Mouse (Mus musculus) ES-E14 (cell line): Measurements from ENCODE around the gene Clec10a. TPM values are rescaled to one million over a fixed set of nuclear protein-coding genes. Genes with fewer than 3 reads are reported as not detected.

Experiments
- DNase-seq: peaks from one replicate; pipeline ENCODE4 v3.0.0-alpha.2; 2013; ENCODE audit warnings: low read depth, low spot score
- H3K27ac ChIP-seq: 2 replicates; pipeline ENCODE4 v1.5.1; 2012; ENCODE audit warnings: low read depth, mild to moderate bottlenecking, low read length, moderate library complexity, mixed read lengths; ENCODE audit not compliant: poor library complexity, insufficient read depth, severe bottlenecking
- H3K36me3 ChIP-seq: 2 replicates; pipeline ENCODE4 v1.6.1; 2012; ENCODE audit warnings: mild to moderate bottlenecking, low read length, moderate library complexity, mixed read lengths; ENCODE audit not compliant: control insufficient read depth, poor library complexity, insufficient read depth, severe bottlenecking
- H3K4me1 ChIP-seq, 2 experiments: fragments of 150-350 bp in 1 of 2; sonication (generic) in 1 of 2; 2 replicates each; pipeline ENCODE4 v1.6.1; 2012; ENCODE audit warnings: low read length in 2 of 2, mild to moderate bottlenecking in 1 of 2, mixed read lengths in 1 of 2; ENCODE audit not compliant: control insufficient read depth in 2 of 2, insufficient read depth in 2 of 2, poor library complexity in 1 of 2
- H3K4me3 ChIP-seq, 2 experiments: fragments of 150-350 bp in 1 of 2; sonication (generic) in 1 of 2; 2 replicates each; pipeline ENCODE4 v1.5.1; 2012; ENCODE audit warnings: low read length in 2 of 2, low read depth in 1 of 2, mild to moderate bottlenecking in 1 of 2, mixed read lengths in 1 of 2; ENCODE audit not compliant: insufficient read depth in 1 of 2, poor library complexity in 1 of 2, severe bottlenecking in 1 of 2
- H3K9ac ChIP-seq: 2 replicates; pipeline ENCODE4 v1.6.1; 2012; ENCODE audit warnings: low read depth, mild to moderate bottlenecking, low read length, mixed read lengths; ENCODE audit not compliant: poor library complexity, insufficient read depth, severe bottlenecking
- H3K9me3 ChIP-seq: fragments of 150-350 bp; sonication (generic); 2 replicates; pipeline ENCODE4 v1.6.1; 2012; ENCODE audit warnings: low read depth, mild to moderate bottlenecking, low read length; ENCODE audit not compliant: control insufficient read depth, insufficient read depth
- CHD2 ChIP-seq: IDR thresholded peaks from 2 replicates; pipeline ENCODE4 v1.6.1; 2014; ENCODE audit warnings: mild to moderate bottlenecking, low read depth, low read length, inconsistent platforms
- HCFC1 ChIP-seq: IDR thresholded peaks from 2 replicates; pipeline ENCODE4 v1.6.1; 2012; ENCODE audit warnings: low read length, inconsistent platforms, borderline replicate concordance; ENCODE audit not compliant: insufficient read depth
- MAFK ChIP-seq: IDR thresholded peaks from 2 replicates; pipeline ENCODE4 v1.6.1; 2014; ENCODE audit warnings: mild to moderate bottlenecking, low read depth, low read length, inconsistent platforms; ENCODE audit not compliant: insufficient read depth
- ZC3H11A ChIP-seq: IDR thresholded peaks from 2 replicates; pipeline ENCODE4 v1.6.1; 2012; ENCODE audit warnings: low read depth, mild to moderate bottlenecking, inconsistent platforms, low read length, borderline replicate concordance
- ZNF384 ChIP-seq: IDR thresholded peaks from 2 replicates; pipeline ENCODE4 v1.6.1; 2012; ENCODE audit warnings: low read depth, low read length, inconsistent platforms
- in situ Hi-C, 2 experiments: fragments of 600-800 bp; cut with MboI; formaldehyde crosslinking; loops; one replicate each; pipeline ENCODE4 v1.15.1; 2025; ENCODE audit warnings: low sequenced_read_pairs in 2 of 2, inconsistent platforms in 1 of 2; ENCODE audit not compliant: unreplicated experiment in 2 of 2
- total RNA-seq: library from RNA; depleted of rRNA; stranded (reverse); fragments of 300-350 nt; gene quantifications from 2 replicates; pipeline ENCODE4 v1.2.3, GENCODE M21; 2012

The Clec10a gene
- total RNA-seq, 1 experiment, result 2.1 TPM

DNA sequence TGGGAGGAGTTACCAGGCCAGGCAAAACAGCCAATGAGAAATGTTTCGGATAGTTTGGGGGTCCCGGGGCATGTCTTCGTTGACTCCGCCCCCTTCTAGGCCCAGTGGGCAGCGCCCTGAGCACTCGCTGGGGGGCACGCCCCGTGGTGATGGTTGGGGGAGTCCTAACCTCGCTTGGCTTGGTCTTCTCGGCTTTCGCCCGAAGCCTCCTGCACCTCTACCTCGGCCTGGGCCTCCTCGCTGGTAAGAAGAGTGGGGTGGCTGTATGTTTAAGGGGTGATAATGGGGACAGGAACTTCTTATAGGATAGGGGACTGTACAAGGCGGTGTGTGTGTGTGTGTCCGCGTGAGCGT, 58.8 kb downstream of the Clec10a start:
- peak overlapping the region; percentile 37 to 63 for H3K4me3 ChIP-seq
- H3K9me3 ChIP-seq, result no peaks in the 10 kb centered on the region
- DNase-seq, result no peak
- peaks cover 2 to 21% of the 10 kb centered on the region in 2 experiments; a peak in 2 of 4 replicates for H3K4me1 ChIP-seq
- no peak overlapping the region for H3K27ac ChIP-seq
- in situ Hi-C loops, result loop anchor here in 1 of 2 experiments (10.0 kb wide), 1 partner anchor 280 kb away; the partner anchor contains the start of gene Ybx2
- no peak for TF ChIP-seq ZC3H11A
- TF ChIP-seq HCFC1, result no peak
- TF ChIP-seq CHD2, result no peak
- no peak for TF ChIP-seq ZNF384
- TF ChIP-seq MAFK, result no peak
- peak overlapping the region; percentile 26; the same call in 1 of the 2 replicates for H3K9ac ChIP-seq
- peaks cover 9% of the 10 kb centered on the region for H3K36me3 ChIP-seq

DNA sequence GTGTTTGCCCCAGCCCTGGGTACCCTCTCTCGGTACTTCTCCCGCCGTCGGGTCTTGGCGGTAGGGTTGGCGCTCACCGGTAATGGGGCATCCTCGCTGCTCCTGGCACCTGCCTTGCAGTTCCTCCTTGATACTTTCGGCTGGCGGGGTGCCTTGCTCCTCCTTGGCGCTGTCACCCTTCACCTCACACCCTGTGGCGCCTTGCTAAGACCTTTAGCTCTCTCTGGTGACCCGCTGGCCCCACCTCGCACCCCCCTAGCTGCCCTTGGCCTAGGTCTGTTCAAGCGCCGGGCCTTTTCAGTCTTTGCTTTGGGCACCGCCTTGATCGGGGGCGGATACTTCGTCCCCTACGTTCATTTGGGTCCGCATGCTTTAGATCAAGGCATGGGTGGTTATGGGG, 59.3 kb downstream of the Clec10a start:
- Histone ChIP-seq H3K9me3 (no peaks in the 10 kb centered on the region), H3K36me3 (peaks cover 9% of the 10 kb centered on the region), H3K4me3 (peak overlapping the region; percentile 37 to 63; a peak in 3 of 4 replicates), H3K4me1 (peaks cover 2 to 21% of the 10 kb centered on the region in 2 experiments; a peak in 2 of 4 replicates), H3K27ac (no peak overlapping the region), H3K9ac (peak overlapping the region; percentile 32; the same call in 1 of the 2 replicates)
- TF ChIP-seq HCFC1, result no peak
- no peak for TF ChIP-seq ZC3H11A
- no peak for TF ChIP-seq ZNF384
- TF ChIP-seq MAFK, result no peak
- no peak for TF ChIP-seq CHD2
- no peak for DNase-seq
- in situ Hi-C loops, result loop anchor here in 1 of 2 experiments (10.0 kb wide), 1 partner anchor 280 kb away; the partner anchor contains the start of gene Ybx2

DNA sequence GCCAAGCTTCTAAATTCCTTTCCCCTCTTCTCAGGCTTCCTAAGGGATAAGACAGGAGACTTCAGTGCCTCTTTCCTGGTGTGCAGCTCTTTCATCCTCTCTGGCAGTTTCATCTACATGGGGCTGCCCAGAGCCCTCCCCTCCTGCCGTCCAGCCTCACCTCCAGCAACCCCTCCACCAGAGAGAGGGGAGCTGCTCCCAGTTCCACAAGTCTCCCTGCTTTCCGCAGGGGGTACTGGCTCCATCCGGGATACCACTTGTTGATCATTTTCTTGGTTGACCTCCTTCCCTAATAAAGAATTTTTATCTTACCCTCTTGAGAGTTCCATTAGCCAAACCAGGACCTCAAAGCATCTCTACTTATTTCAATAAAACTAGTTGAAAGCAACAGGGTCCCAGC, 60.1 kb downstream of the Clec10a start:
- Histone ChIP-seq H3K27ac (no peak overlapping the region), H3K4me1 (peaks cover 2 to 18% of the 10 kb centered on the region in 2 experiments; a peak in 2 of 4 replicates), H3K4me3 (no peak overlapping the region), H3K9ac (no peak overlapping the region), H3K36me3 (peaks cover 9% of the 10 kb centered on the region), H3K9me3 (no peaks in the 10 kb centered on the region)
- TF ChIP-seq ZNF384 (no peak), MAFK (no peak), HCFC1 (no peak), ZC3H11A (no peak), CHD2 (no peak)
- no peak for DNase-seq
- in situ Hi-C loops, result loop anchor here in 1 of 2 experiments (10.0 kb wide), 1 partner anchor 281 kb away; the partner anchor contains the start of gene Ybx2

DNA sequence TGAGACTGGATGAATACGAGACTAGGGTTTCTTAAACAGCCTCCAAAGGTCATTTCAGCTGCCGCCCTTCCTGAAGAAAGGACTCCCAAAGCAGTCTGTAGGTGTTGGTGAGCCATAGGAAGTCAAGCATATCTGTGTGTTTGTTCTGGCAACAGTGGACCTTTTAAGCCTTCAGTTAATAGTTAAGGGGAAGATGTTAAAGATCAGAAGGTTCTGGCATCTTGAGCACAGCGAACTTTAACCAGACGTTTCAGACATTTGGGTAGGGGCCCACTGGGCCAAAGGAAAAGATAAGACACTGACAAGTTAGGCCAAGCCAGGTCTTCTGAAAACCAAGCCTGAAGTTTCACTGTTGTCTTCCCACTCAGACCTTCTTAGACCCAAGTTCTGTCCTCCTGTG, 62.0 kb downstream of the Clec10a start:
- H3K9me3 ChIP-seq, result no peaks in the 10 kb centered on the region
- peaks cover 9% of the 10 kb centered on the region for H3K36me3 ChIP-seq
- TF ChIP-seq HCFC1 (no peak), ZC3H11A (no peak), CHD2 (no peak)
- in situ Hi-C loops, result loop anchor here in 1 of 2 experiments (10.0 kb wide), 1 partner anchor 283 kb away; the partner anchor contains the start of gene Ybx2
- H3K4me1 ChIP-seq, result peaks cover 4 to 20% of the 10 kb centered on the region in 2 experiments; a peak in 3 of 4 replicates
- H3K27ac ChIP-seq, result no peak overlapping the region
- no peak overlapping the region for H3K4me3 ChIP-seq
- H3K9ac ChIP-seq, result no peak overlapping the region
- no peak for DNase-seq
